Mouse (Mus musculus) bone marrow, adult 2 months (tissue): ENCODE data around the gene Cd302.

Experiments used
- CTCF ChIP-seq: fragments of 200-500 bp; IDR thresholded peaks from 2 replicates; pipeline ENCODE4 v1.5.1; 2011; ENCODE audit warnings: low read length, control low read depth; ENCODE audit not compliant: control insufficient read depth, insufficient read depth
- POLR2A ChIP-seq: fragments of 200-500 bp; IDR thresholded peaks from 2 replicates; pipeline ENCODE4 v1.6.1; 2011; ENCODE audit warnings: low read depth, mild to moderate bottlenecking, control low read depth, low read length, borderline replicate concordance; ENCODE audit not compliant: control insufficient read depth

DNA sequence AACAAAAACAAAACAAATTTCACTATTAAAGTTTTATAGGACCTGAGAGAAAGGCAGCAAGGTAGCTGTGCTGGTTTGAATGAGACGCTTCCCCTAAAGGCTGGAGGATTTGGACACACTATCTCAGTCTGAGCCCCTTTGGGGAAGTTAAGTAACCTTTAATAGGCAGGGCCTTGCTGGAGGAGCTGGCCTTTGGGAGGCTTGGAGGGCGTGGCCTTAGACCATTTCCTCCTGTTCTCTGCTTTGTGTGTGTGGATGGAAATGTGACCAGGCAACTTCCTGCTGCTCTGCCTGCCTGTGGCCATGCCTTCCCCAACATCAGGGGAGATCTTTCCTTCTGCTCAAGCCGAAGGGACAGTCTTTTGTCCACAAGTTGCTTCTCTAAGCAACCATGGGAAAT, 14.0 kb upstream of the Cd302 start:
- TF ChIP-seq CTCF, result no peak
- no peak for TF ChIP-seq POLR2A
